Mouse (Mus musculus) stomach, embryonic 16.5 days (tissue): ENCODE data around the gene Ceacam19. TPM values are rescaled to one million over a fixed set of nuclear protein-coding genes. Genes with fewer than 3 reads are reported as not detected.
"Not testable (repeated sequence)": the region's sequence is repeated elsewhere in the genome, so short reads cannot be mapped to it uniquely, and the experiment has no call there.

Experiments used
- ATAC-seq: fragments of 200-750 bp; cut with Nextera tagmentation; 2 replicates; pipeline ENCODE4 v1.8.0; 2017; ENCODE audit warnings: moderate number of reproducible peaks, moderate TSS enrichment; ENCODE audit not compliant: insufficient read depth, low FRiP score
- H3K27ac ChIP-seq: fragments of 300-500 bp; sonication (generic); 2 replicates; pipeline ENCODE4 v1.5.1; 2014; ENCODE audit warnings: low read length
- H3K27me3 ChIP-seq: fragments of 300-500 bp; sonication (generic); 2 replicates; pipeline ENCODE4 v1.6.1; 2014; ENCODE audit warnings: low read length, control low read depth, mixed read lengths; ENCODE audit not compliant: control insufficient read depth, insufficient read depth
- H3K36me3 ChIP-seq: fragments of 300-500 bp; sonication (generic); 2 replicates; pipeline ENCODE4 v1.6.1; 2014; ENCODE audit warnings: low read length; ENCODE audit not compliant: control insufficient read depth, insufficient read depth
- H3K4me1 ChIP-seq: fragments of 300-500 bp; sonication (generic); 2 replicates; pipeline ENCODE4 v1.6.1; 2014; ENCODE audit warnings: low read length, control low read depth, mixed read lengths; ENCODE audit not compliant: control insufficient read depth, insufficient read depth
- H3K4me2 ChIP-seq: fragments of 300-500 bp; sonication (generic); 2 replicates; pipeline ENCODE4 v1.6.1; 2014; ENCODE audit warnings: low read depth, low read length, mixed read lengths
- H3K4me3 ChIP-seq: fragments of 300-500 bp; sonication (generic); replicated peaks from 2 replicates; pipeline ENCODE4 v1.5.1; 2014; ENCODE audit warnings: mild to moderate bottlenecking, low read length
- H3K9ac ChIP-seq: fragments of 300-500 bp; sonication (generic); 2 replicates; pipeline ENCODE4 v1.6.1; 2014; ENCODE audit warnings: low read length
- H3K9me3 ChIP-seq: fragments of 300-500 bp; sonication (generic); replicated peaks from 2 replicates; pipeline ENCODE4 v1.6.1; 2016; ENCODE audit warnings: low read length, control low read depth; ENCODE audit not compliant: control insufficient read depth
- WGBS: fragments of 180-500 bp; shearing (Covaris S2); extraction: QIAGEN DNeasy Blood & Tissue Kit; methylation state at CpG from one replicate; pipeline ENCODE4 v1.1.7; 2014; 5-methylcytosine and 5-hydroxymethylcytosine counted together
- polyA plus RNA-seq: library from polyadenylated mRNA; unstranded; fragments of >200 nt; fragmentation: Nextera tagmentation; extraction: Ambion mirVana; gene quantifications from 2 replicates; pipeline ENCODE4 v1.2.1, GENCODE M21; 2015

The Ceacam19 gene
- polyA plus RNA-seq = 3.2 and 4.8 TPM in 2 replicates

GRCm38 (mm10) chr7:19887849-19888248, at the start of gene Ceacam19:
Gene Ceacam19 (minus strand): TSS chr7:19887965.
- H3K4me2 ChIP-seq = 0 out of 2 replicates have a peak within 1 kb of the TSS, but pooled peaks have one; percentile 5
- no peak within 1 kb of the TSS for H3K9ac ChIP-seq
- no peaks in the 10 kb centered on the region for H3K4me1 ChIP-seq
- no peaks in the 10 kb centered on the region for H3K27me3 ChIP-seq
- no peaks in the 10 kb centered on the region for H3K9me3 ChIP-seq
- no peak within 1 kb of the TSS; the same call in 1 of the 2 replicates for H3K27ac ChIP-seq
- H3K36me3 ChIP-seq = no peaks in the 10 kb centered on the region
- peak; percentile 64; the same call in 1 of the 2 replicates for ATAC-seq
- H3K4me3 ChIP-seq = no peak within 1 kb of the TSS
- 46% methylated on average over 7 of the region's 7 CpGs for WGBS

- Histone ChIP-seq H3K9me3 (no peaks in the 10 kb centered on the region), H3K4me1 (peaks cover 5% of the 10 kb centered on the region), H3K27ac (no peak overlapping the region), H3K9ac (no peak overlapping the region), H3K36me3 (no peaks in the 10 kb centered on the region), H3K4me2 (no peak overlapping the region), H3K27me3 (no peaks in the 10 kb centered on the region), H3K4me3 (no peak overlapping the region)
- ATAC-seq = no peak
- WGBS = 80% methylated on average over 11 of the region's 11 CpGs
Measured at GRCm38 (mm10) chr7:19937229-19937821, 49.6 kb upstream of the Ceacam19 start.

- no peak for ATAC-seq
- Histone ChIP-seq H3K4me3 (no peak overlapping the region), H3K9me3 (no peaks in the 10 kb centered on the region), H3K9ac (no peak overlapping the region), H3K36me3 (no peaks in the 10 kb centered on the region), H3K27ac (peak overlapping the region; percentile 6; the same call in 1 of the 2 replicates), H3K4me2 (no peak overlapping the region), H3K4me1 (peaks cover 5% of the 10 kb centered on the region), H3K27me3 (no peaks in the 10 kb centered on the region)
- 61% methylated on average over 6 of the region's 6 CpGs for WGBS
Measured at GRCm38 (mm10) chr7:19935961-19936360, 48.2 kb upstream of the Ceacam19 start.

GRCm38 (mm10) chr7:19935171-19935751, 47.5 kb upstream of the Ceacam19 start:
- Histone ChIP-seq H3K36me3 (no peaks in the 10 kb centered on the region), H3K27ac (peak overlapping the region; percentile 0; the same call in 1 of the 2 replicates), H3K27me3 (no peaks in the 10 kb centered on the region), H3K9me3 (no peaks in the 10 kb centered on the region), H3K4me2 (no peak overlapping the region), H3K4me1 (peaks cover 5% of the 10 kb centered on the region), H3K9ac (no peak overlapping the region), H3K4me3 (no peak overlapping the region)
- no peak for ATAC-seq
- 67% methylated on average over 20 of the region's 20 CpGs for WGBS

GRCm38 (mm10) chr7:19932877-19933809, 45.4 kb upstream of the Ceacam19 start:
- 14% methylated on average over 21 of the region's 21 CpGs for WGBS
- Histone ChIP-seq H3K36me3 (no peaks in the 10 kb centered on the region), H3K9ac (peak overlapping the region; percentile 46; the same call in 1 of the 2 replicates), H3K9me3 (no peaks in the 10 kb centered on the region), H3K4me2 (peak overlapping the region; percentile 49), H3K27ac (peak overlapping the region; percentile 62), H3K4me3 (peak overlapping the region; percentile 27; the same call in 1 of the 2 replicates), H3K27me3 (no peaks in the 10 kb centered on the region), H3K4me1 (peaks cover 5% of the 10 kb centered on the region)
- ATAC-seq = peak; percentile 89

GRCm38 (mm10) chr7:19932133-19932876, 44.5 kb upstream of the Ceacam19 start:
- Histone ChIP-seq H3K27ac (no peak overlapping the region), H3K27me3 (no peaks in the 10 kb centered on the region), H3K9ac (no peak overlapping the region), H3K4me2 (no peak overlapping the region; the same call in 1 of the 2 replicates), H3K4me1 (peaks cover 5% of the 10 kb centered on the region), H3K4me3 (no peak overlapping the region), H3K9me3 (no peaks in the 10 kb centered on the region), H3K36me3 (no peaks in the 10 kb centered on the region)
- 15% methylated on average over 13 of the region's 13 CpGs for WGBS
- ATAC-seq = peak; percentile 11; the same call in 1 of the 2 replicates

GRCm38 (mm10) chr7:19930481-19930880, 42.7 kb upstream of the Ceacam19 start:
- H3K27me3 ChIP-seq, H3K27ac ChIP-seq, ATAC-seq, H3K9me3 ChIP-seq, H3K4me1 ChIP-seq, H3K36me3 ChIP-seq, H3K9ac ChIP-seq, H3K4me2 ChIP-seq, H3K4me3 ChIP-seq: not testable (repeated sequence)
- WGBS = 59% methylated on average over 6 of the region's 6 CpGs

- Histone ChIP-seq H3K36me3 (no peaks in the 10 kb centered on the region), H3K9ac (no peak overlapping the region), H3K4me3 (no peak overlapping the region), H3K4me1 (peaks cover 6% of the 10 kb centered on the region), H3K4me2 (no peak overlapping the region), H3K27me3 (no peaks in the 10 kb centered on the region), H3K9me3 (no peaks in the 10 kb centered on the region), H3K27ac (no peak overlapping the region)
- WGBS = 81% methylated on average over 5 of the region's 5 CpGs
- ATAC-seq = no peak
Measured at GRCm38 (mm10) chr7:19928486-19928885, 40.7 kb upstream of the Ceacam19 start.
